Mouse (Mus musculus) ES-E14 (cell line): ENCODE results near the gene Neb.

Experiments
- HCFC1 ChIP-seq: IDR thresholded peaks from 2 replicates; pipeline ENCODE4 v1.6.1; 2012; ENCODE audit warnings: low read length, inconsistent platforms, borderline replicate concordance; ENCODE audit not compliant: insufficient read depth
- MAFK ChIP-seq: IDR thresholded peaks from 2 replicates; pipeline ENCODE4 v1.6.1; 2014; ENCODE audit warnings: mild to moderate bottlenecking, low read depth, low read length, inconsistent platforms; ENCODE audit not compliant: insufficient read depth
- ZC3H11A ChIP-seq: IDR thresholded peaks from 2 replicates; pipeline ENCODE4 v1.6.1; 2012; ENCODE audit warnings: low read depth, mild to moderate bottlenecking, inconsistent platforms, low read length, borderline replicate concordance

DNA sequence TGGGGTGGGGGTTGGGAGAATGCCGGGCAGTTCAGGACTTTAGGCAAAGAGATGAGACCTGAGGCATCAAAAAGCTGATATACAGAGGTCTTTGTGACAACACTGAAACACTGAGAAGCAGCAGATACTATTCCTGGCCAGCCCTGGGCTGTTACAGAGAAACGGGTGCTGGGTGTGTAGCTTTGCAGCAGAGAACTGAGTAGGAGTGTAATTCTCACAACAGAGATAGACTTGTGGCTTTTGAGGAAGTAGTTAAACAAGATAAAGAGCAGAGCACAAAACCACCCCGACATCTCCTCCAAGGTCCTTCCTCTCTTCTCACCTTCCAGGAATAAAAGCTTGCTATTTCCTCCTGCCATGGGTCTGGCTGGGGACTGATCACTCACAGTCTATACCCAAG, 62.5 kb downstream of the Neb start:
- TF ChIP-seq ZC3H11A (no peak), MAFK (no peak), HCFC1 (no peak)
